Mouse (Mus musculus) liver, embryonic 14.5 days (tissue): ENCODE data around the gene Vsig10.
"Not testable (repeated sequence)": the region's sequence is repeated elsewhere in the genome, so short reads cannot be mapped to it uniquely, and the experiment has no call there.

Experiments
- CTCF ChIP-seq: IDR thresholded peaks from 2 replicates; pipeline ENCODE4 v1.5.1; 2016; ENCODE audit warnings: antibody characterized with exemption, low read depth, control low read depth
- EP300 ChIP-seq: IDR thresholded peaks from 2 replicates; pipeline ENCODE4 v1.6.1; 2016; ENCODE audit warnings: antibody characterized with exemption, low read depth

DNA sequence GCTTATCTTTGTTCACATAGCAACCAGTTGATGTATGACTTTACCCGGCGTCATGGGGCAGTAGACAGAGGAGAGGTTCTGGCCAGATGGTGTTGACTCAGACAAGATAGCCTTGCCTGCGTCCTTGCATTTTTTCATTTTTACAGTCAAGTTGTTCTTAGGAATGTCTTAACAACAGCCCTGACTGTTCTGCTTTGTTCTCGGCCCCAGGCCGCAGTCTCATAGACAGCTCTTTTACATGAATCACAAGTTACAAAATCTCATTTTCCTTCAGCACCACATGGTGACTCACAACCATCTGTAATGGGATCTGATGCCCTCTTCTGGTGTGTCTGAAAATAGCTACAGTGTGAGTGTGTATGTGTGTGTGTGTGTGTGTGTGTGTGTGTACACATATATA lies 25.6 kb downstream of the Vsig10 start:
- not testable (repeated sequence) for TF ChIP-seq CTCF, EP300
